Mouse (Mus musculus): ENCODE results near the gene Txlnb.

DNA sequence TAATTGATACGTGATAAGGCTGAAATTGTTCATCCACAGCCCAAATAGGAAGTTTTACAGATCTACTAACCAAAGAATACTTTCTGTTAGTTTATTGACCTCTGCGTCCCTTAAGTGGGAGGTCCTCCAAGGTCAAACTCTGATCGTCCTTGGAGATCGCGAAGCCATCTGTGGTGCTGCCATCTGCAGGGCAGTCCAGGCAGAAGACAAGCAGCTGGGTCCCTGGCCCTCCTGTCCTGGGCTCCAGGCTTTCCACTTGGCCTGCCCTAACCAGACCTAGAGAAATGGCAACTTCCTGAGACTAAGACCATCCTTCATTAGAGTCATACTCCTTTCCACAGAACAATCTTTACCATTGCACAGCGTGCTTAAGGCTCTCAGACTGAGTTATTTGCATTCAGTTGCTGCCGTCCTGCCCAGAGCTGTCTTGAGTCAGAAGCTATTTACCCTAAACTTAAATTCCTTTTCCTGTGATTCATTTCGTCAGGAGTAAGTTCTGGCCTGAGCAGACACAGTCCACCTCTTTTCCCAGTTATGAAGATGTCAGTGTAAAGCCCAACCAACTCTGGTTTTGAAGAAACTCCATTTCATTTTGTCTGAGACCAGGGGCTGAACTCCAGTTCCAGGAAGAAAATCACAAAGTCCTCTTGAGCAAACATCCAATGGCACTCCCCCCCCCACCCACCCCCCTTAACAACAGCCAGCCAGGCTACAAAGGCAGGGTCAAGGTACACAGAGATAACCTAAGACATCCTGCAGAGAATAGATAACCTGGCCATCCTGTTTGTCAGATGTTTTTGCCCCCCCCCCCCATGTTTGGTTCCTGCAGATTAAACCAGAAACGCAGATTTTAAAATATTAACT is 35.0 kb upstream of the Txlnb start:
- peak; percentile 48 for TF ChIP-seq CTCF (IDR thresholded peaks at IDR 0.05; ENCODE audit: low read depth)
- TF ChIP-seq EP300 (IDR thresholded peaks at IDR 0.05; ENCODE audit: low read depth): no peak
